Mouse (Mus musculus): ENCODE results near the gene Wdr25. TPM values are rescaled to one million over a fixed set of nuclear protein-coding genes. Genes with fewer than 3 reads are reported as not detected.

Wdr25 gene
- polyA plus RNA-seq, 1 experiment from 2014 or later, result 5.7 TPM

DNA sequence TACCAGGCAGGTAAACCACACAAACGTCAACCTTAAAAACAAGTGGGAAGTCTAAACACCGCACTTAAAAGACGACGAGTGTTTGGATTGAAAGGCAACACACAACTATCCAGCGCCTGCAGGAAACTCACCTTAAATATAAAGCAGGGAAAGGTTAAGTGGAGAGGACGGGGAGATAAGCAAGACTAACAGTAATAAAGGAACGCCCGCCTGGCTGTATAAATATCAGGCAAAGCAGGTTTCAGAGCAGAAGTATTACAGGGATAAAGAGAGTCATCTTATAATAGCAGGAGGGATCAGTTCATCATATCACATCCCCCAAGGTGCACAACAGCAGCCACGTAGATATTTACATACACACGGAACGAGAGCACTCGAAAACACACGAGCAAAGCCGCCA is 78.8 kb downstream of the Wdr25 start:
- H3K27ac ChIP-seq, result no peak overlapping the region
- H3K4me3 ChIP-seq (replicated peaks), result no peak overlapping the region
- H3K9ac ChIP-seq, result no peak overlapping the region
- H3K4me2 ChIP-seq (replicated peaks), result peak overlapping the region; percentile 27; the same call in 1 of the 2 replicates
- ATAC-seq, result peak; percentile 73
- H3K36me3 ChIP-seq, result no peaks in the 10 kb centered on the region
- H3K27me3 ChIP-seq (replicated peaks), result no peaks in the 10 kb centered on the region
- WGBS, result 51% methylated on average over 14 of the region's 14 CpGs
- H3K9me3 ChIP-seq, result no peaks in the 10 kb centered on the region
- no peaks in the 10 kb centered on the region for H3K4me1 ChIP-seq (replicated peaks)

DNA sequence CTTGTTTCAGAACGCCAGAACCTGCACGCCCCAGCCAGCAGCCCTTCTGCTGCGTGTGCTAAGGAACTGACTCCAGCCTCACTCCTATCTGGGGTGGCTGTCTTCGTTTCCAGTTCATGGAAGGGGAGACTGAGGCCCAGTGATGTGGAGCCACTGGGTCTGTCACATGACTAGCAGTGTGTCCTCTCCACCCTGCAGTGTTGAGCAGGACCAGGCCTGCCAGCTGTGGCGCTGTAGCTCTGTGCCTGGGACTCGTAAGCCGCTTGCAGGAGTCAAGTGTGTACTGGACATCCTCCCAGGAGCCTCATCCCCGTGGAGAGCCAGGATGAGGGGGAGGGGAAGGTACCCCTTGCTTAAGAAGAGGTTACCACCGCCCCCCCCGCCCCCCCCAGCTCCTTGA is 86.5 kb downstream of the Wdr25 start:
- H3K9me3 ChIP-seq, result no peaks in the 10 kb centered on the region
- H3K4me3 ChIP-seq (replicated peaks), result no peak overlapping the region
- ATAC-seq, result no peak
- WGBS, result 44% methylated on average over 10 of the region's 10 CpGs
- no peak overlapping the region for H3K4me2 ChIP-seq (replicated peaks)
- no peak overlapping the region for H3K9ac ChIP-seq
- no peaks in the 10 kb centered on the region for H3K27me3 ChIP-seq (replicated peaks)
- no peaks in the 10 kb centered on the region for H3K36me3 ChIP-seq
- no peaks in the 10 kb centered on the region for H3K4me1 ChIP-seq (replicated peaks)
- no peak overlapping the region for H3K27ac ChIP-seq

DNA sequence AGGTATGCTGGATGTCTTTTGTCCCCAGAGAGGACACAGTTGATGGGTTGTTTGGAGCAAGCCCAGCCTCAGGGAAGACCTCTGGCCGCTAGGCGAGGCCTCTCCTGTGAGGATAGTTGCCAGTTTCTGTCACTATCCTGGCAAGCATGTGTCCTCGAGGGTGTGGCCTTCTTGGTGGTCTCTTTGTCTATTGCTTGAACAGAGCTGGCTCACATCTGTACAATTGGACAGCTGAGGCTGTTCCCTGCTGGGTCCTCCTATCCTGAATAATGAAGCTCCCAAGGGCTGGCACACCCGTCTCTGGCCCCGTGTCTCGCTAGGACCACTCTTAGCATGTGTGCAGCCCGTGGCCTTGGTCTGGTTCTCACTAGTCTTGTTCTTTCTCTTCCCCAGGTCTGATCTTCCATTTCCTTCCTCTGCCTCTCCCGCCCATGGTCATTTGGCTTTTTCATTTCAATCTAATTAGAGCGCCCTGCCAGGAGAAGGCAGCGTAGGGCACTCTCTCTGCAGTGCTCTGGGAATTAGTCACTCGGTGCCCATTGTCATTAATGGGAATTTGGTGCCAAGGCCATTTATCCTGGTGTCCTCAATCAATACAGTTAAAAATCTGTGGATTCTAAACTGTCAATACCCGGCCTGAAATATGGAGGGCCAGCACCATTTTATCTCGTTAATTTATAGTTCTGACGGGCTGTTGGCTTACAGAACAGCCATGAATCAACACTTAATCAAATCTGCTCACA is 88.7 kb downstream of the Wdr25 start:
- Histone ChIP-seq H3K36me3 (no peaks in the 10 kb centered on the region), H3K4me3 (replicated peaks) (no peak overlapping the region), H3K27ac (no peak overlapping the region), H3K4me2 (replicated peaks) (no peak overlapping the region), H3K27me3 (replicated peaks) (no peaks in the 10 kb centered on the region), H3K9ac (no peak overlapping the region), H3K4me1 (replicated peaks) (no peaks in the 10 kb centered on the region), H3K9me3 (no peaks in the 10 kb centered on the region)
- 83% methylated on average over 14 of the region's 14 CpGs for WGBS
- ATAC-seq, result no peak

DNA sequence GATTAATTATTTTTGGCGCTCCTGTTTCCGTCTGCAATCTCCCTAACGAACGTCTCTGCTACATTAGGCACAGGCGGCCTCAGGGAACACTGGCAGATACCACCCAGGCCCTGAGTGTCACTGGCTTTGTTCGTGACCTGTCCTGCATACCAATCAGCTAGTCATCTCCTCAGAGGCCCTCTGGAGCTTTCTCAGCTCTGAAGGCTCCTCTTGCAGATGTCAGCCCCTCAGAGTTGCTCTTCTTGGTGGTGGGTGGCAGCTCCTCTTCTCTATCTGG is 89.2 kb downstream of the Wdr25 start:
- H3K4me2 ChIP-seq (replicated peaks), result no peak overlapping the region
- WGBS, result 88% methylated on average over 6 of the region's 6 CpGs
- no peaks in the 10 kb centered on the region for H3K4me1 ChIP-seq (replicated peaks)
- H3K9ac ChIP-seq, result no peak overlapping the region
- no peaks in the 10 kb centered on the region for H3K36me3 ChIP-seq
- H3K27ac ChIP-seq, result no peak overlapping the region
- H3K27me3 ChIP-seq (replicated peaks), result no peaks in the 10 kb centered on the region
- no peaks in the 10 kb centered on the region for H3K9me3 ChIP-seq
- no peak overlapping the region for H3K4me3 ChIP-seq (replicated peaks)
- ATAC-seq, result no peak

DNA sequence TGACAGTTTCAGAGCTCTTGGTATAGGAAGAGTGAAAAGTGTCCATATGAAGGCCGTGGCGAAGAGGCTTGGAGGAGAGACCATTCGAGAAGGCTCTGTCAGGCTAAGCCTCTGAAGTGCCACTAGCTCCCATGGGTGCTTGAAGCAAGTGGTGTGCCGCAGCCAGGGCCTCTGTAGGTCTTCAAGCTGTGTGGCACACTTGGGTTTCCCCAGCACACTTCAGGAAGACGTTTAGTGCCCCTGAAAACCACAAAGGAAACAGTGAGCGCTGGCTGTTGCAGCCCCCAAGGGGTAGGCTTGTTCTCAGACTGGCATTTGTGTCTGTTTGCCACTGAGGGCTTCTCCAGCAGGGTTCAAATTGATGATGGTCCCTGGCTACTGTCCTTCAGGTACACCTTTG is 90.1 kb downstream of the Wdr25 start:
- no peak overlapping the region for H3K9ac ChIP-seq
- H3K4me1 ChIP-seq (replicated peaks), result no peaks in the 10 kb centered on the region
- H3K4me2 ChIP-seq (replicated peaks), result no peak overlapping the region
- H3K36me3 ChIP-seq, result no peaks in the 10 kb centered on the region
- no peak overlapping the region for H3K4me3 ChIP-seq (replicated peaks)
- no peaks in the 10 kb centered on the region for H3K27me3 ChIP-seq (replicated peaks)
- WGBS, result 89% methylated on average over 6 of the region's 6 CpGs
- no peak for ATAC-seq
- H3K27ac ChIP-seq, result no peak overlapping the region
- H3K9me3 ChIP-seq, result no peaks in the 10 kb centered on the region

DNA sequence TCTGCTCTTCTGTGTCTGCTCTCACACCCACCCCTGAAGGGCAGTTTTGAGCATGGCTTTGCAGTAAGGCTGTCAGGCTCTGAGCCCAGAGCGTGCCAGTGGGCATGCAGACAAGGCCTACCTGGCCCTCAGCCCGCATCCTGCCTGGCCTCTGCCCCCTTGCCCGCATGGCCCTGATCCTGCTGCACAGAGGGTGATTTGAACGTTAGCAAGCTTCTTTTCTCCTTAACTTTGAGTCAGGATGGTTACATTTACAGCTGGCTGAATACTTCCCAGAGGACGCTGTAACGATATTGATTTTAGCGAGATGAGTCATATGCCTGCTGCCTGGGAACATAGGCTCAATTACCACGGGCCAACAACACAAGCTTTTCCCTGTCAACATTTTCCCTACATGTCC is 91.0 kb downstream of the Wdr25 start:
- 62% methylated on average over 8 of the region's 8 CpGs for WGBS
- no peak overlapping the region for H3K27ac ChIP-seq
- ATAC-seq, result peak; percentile 45; the same call in 1 of the 2 replicates
- H3K4me2 ChIP-seq (replicated peaks), result no peak overlapping the region
- H3K4me3 ChIP-seq (replicated peaks), result no peak overlapping the region
- H3K4me1 ChIP-seq (replicated peaks), result no peaks in the 10 kb centered on the region
- no peaks in the 10 kb centered on the region for H3K27me3 ChIP-seq (replicated peaks)
- H3K9ac ChIP-seq, result no peak overlapping the region
- no peaks in the 10 kb centered on the region for H3K36me3 ChIP-seq
- no peaks in the 10 kb centered on the region for H3K9me3 ChIP-seq

DNA sequence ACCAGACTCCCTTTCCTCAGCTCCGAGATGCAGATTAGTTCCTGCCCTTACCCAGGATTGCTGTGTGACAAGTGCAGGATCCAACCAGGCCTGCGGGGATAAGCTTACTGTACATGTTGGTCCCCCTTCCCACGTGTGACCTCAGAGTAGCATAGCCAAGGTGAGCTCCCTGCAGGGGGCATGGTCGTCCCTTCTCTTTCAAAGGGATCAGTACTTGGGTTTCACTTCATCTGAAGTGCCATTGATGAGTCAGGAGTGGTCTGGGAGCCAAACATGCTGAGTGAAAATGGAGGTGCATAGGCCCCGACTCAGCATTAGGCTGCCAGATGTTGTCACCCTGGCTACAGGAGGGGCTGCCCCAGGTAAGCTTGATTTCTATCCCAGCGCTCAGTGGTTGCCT is 91.6 kb downstream of the Wdr25 start:
- H3K36me3 ChIP-seq, result no peaks in the 10 kb centered on the region
- H3K4me1 ChIP-seq (replicated peaks), result no peaks in the 10 kb centered on the region
- H3K27ac ChIP-seq, result no peak overlapping the region
- H3K9me3 ChIP-seq, result no peaks in the 10 kb centered on the region
- H3K27me3 ChIP-seq (replicated peaks), result no peaks in the 10 kb centered on the region
- peak; percentile 34; the same call in 1 of the 2 replicates for ATAC-seq
- no peak overlapping the region for H3K9ac ChIP-seq
- H3K4me2 ChIP-seq (replicated peaks), result no peak overlapping the region
- H3K4me3 ChIP-seq (replicated peaks), result no peak overlapping the region
- 78% methylated on average over 6 of the region's 6 CpGs for WGBS

DNA sequence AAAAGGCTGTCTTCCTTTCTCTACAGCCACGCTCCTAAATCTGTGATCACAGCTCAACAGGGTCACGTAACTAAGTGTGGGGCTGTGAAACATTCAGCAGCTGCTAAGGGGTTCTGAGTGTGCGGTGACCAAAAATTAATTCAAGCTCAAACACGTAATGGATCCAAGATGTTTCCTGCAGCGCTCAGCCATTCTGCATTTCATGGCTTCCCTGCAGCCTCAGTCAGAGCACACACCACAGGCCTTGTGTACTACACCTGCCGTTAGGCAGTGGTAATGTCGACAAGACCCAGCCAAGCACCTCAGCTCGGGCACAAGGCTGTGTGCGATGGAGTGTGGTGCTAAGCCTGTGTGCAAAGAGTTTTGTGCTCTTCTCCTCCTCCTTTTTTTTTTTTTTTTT is 94.0 kb downstream of the Wdr25 start:
- H3K4me2 ChIP-seq (replicated peaks), result no peak overlapping the region
- no peaks in the 10 kb centered on the region for H3K9me3 ChIP-seq
- WGBS, result 91% methylated on average over 9 of the region's 9 CpGs
- H3K36me3 ChIP-seq, result no peaks in the 10 kb centered on the region
- no peak overlapping the region for H3K9ac ChIP-seq
- no peak overlapping the region for H3K4me3 ChIP-seq (replicated peaks)
- H3K4me1 ChIP-seq (replicated peaks), result no peaks in the 10 kb centered on the region
- ATAC-seq, result no peak
- no peaks in the 10 kb centered on the region for H3K27me3 ChIP-seq (replicated peaks)
- no peak overlapping the region for H3K27ac ChIP-seq

DNA sequence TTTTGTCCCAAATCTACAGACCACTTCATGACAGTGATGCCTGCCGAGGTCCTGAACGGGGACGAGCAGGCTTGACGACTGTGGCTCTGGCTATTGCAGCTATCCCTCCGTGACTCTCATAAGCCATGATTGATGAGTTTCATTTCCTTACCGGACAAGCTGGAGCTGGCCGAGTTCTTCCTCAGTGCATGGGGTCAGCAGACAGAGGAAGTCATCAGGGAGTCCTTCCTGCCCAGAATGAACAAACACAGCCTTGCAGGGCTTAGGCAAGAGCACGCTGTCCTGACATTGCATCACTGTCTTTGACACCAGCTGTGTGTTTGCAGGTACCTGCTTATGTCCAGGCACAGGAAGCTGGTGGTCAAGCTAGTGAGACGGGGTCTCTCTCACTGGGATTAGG is 97.0 kb downstream of the Wdr25 start:
- H3K9ac ChIP-seq, result no peak overlapping the region

DNA sequence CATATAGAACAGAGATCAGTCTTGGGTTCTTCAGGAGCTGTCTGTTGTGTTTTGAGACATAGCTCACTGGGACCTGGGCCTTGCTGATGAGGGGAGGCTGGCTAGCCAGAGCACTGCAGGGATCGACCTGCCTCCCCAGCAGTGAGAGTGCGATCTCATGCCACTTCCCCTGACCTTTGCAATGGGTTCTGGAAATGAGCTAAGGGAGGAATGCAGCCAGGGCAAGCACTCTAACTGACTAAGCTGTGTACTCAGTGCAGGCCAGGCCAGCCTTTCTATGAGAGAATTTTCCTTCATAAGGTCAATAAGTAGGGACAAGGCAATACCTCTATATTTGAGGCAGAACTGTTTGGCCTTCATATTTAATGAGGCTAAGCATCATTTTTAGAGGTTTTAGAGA is 99.6 kb downstream of the Wdr25 start:
- no peak overlapping the region for H3K9ac ChIP-seq
- WGBS, result 60% methylated on average over 2 of the region's 2 CpGs
- no peak overlapping the region for H3K4me3 ChIP-seq (replicated peaks)
- ATAC-seq, result no peak
- H3K4me2 ChIP-seq (replicated peaks), result no peak overlapping the region
- H3K36me3 ChIP-seq, result no peaks in the 10 kb centered on the region
- 0 out of 2 replicates have a peak, but pooled peaks cover 4% of the 10 kb centered on the region for H3K4me1 ChIP-seq (replicated peaks)
- H3K27me3 ChIP-seq (replicated peaks), result no peaks in the 10 kb centered on the region
- H3K9me3 ChIP-seq, result no peaks in the 10 kb centered on the region
- no peak overlapping the region for H3K27ac ChIP-seq

More for the DNA sequence above, 97.0 kb downstream of the Wdr25 start:
- Histone ChIP-seq H3K4me1 (replicated peaks) (0 out of 2 replicates have a peak, but pooled peaks cover 4% of the 10 kb centered on the region), H3K4me3 (replicated peaks) (no peak overlapping the region), H3K27ac (no peak overlapping the region), H3K4me2 (replicated peaks) (no peak overlapping the region), H3K27me3 (replicated peaks) (no peaks in the 10 kb centered on the region), H3K36me3 (no peaks in the 10 kb centered on the region), H3K9me3 (no peaks in the 10 kb centered on the region)
- ATAC-seq, result no peak
- 52% methylated on average over 9 of the region's 9 CpGs for WGBS

DNA sequence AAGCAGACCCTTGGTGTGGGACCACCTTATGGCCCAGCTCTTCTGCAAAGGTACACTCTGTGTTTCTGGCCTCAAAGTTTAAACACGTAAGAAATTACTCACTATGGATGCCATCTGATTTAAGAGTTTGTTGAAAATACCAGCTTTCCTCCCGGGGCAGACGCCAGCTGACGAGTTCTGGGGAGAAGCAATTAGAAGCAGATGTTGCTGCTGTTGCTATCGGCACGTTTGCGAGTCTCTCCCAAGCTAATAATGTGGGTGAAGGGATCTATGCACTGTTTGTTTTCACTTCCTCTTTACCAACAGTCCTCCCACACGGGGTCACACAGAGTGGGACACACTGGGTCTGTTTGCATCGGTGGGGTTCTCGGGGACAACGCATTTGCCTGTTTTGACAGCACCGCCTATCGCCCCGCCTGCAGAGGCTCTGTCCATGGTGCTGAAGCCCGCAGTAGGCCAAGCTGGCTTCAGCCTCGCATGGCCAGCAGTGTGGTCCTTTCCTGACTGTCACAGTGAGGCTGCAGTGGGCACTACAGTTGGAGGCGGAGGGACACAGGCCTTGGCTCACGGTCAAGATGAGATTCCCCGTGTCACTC is 101.1 kb downstream of the Wdr25 start:
- Histone ChIP-seq H3K27ac (no peak overlapping the region), H3K27me3 (replicated peaks) (no peaks in the 10 kb centered on the region), H3K4me3 (replicated peaks) (no peak overlapping the region), H3K9me3 (no peaks in the 10 kb centered on the region), H3K9ac (no peak overlapping the region), H3K36me3 (no peaks in the 10 kb centered on the region), H3K4me1 (replicated peaks) (0 out of 2 replicates have a peak, but pooled peaks cover 4% of the 10 kb centered on the region), H3K4me2 (replicated peaks) (peak overlapping the region; percentile 38)
- WGBS, result 5% methylated on average over 19 of the region's 19 CpGs
- ATAC-seq, result peak; percentile 65

DNA sequence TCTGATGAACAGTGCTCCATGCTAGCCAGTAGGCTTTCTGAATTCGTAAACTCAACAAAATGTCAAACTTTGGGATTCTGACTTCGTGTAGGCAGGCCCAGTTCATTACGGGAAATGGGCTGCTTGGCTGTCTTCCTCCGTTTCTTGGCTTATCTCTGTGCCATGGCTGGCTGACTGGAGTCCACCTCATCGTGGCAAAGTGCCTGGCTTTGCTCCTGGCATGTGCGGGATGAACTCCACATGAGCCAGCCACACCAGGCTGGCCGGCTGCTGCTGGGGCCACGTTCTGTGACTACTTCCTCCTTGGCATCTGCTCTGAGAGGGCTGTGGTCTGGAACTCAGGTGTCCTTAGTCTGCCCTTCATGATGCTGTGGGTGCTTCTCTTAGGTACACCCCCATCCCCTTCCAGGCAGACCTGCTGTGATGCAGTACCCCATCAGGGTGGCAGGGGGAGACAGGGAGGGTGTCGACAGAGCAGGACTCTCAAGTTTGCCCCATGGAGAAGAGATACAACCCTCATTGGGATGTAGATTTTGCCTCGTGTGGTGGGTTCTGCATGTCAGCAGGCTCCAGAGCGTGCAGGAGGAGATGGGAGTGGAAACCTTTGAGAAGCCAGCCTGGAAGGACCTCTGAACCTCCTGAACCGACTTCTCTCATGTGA is 102.7 kb downstream of the Wdr25 start:
- Histone ChIP-seq H3K36me3 (no peaks in the 10 kb centered on the region), H3K4me1 (replicated peaks) (0 out of 2 replicates have a peak, but pooled peaks cover 4% of the 10 kb centered on the region), H3K27ac (no peak overlapping the region), H3K27me3 (replicated peaks) (no peaks in the 10 kb centered on the region), H3K4me3 (replicated peaks) (no peak overlapping the region), H3K4me2 (replicated peaks) (no peak overlapping the region), H3K9me3 (no peaks in the 10 kb centered on the region), H3K9ac (no peak overlapping the region)
- WGBS, result 78% methylated on average over 12 of the region's 12 CpGs
- no peak for ATAC-seq

DNA sequence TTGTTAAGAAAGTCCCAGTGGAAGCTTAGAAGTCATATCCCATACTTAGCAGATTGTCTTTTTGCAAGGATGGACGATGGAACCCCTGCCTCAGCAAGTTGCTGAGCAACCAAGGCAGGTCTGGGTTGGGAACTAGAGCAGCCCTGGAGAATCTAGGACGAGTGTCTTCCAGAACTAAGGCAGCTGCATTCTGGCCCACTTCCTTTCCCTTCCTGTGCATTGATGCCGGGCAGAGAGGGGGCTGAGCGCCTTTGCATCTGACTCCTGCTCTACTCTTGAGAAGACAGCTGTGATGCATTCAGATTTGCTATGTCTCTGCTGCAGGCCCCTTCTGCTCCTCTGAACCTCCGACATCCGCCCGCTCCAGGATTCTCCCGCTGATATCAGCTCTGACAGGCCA is 103.8 kb downstream of the Wdr25 start:
- no peaks in the 10 kb centered on the region for H3K9me3 ChIP-seq
- H3K36me3 ChIP-seq, result no peaks in the 10 kb centered on the region
- ATAC-seq, result no peak
- H3K4me1 ChIP-seq (replicated peaks), result 0 out of 2 replicates have a peak, but pooled peaks cover 4% of the 10 kb centered on the region
- H3K4me2 ChIP-seq (replicated peaks), result no peak overlapping the region
- H3K27ac ChIP-seq, result no peak overlapping the region
- no peak overlapping the region for H3K4me3 ChIP-seq (replicated peaks)
- no peak overlapping the region for H3K9ac ChIP-seq
- WGBS, result 83% methylated on average over 8 of the region's 8 CpGs
- no peaks in the 10 kb centered on the region for H3K27me3 ChIP-seq (replicated peaks)

Data from intestine, embryonic 15.5 days (tissue).